Mouse (Mus musculus): Measurements from ENCODE around the gene St6galnac5. TPM values are rescaled to one million over a fixed set of nuclear protein-coding genes. Genes with fewer than 3 reads are reported as not detected.

St6galnac5 gene
- polyA plus RNA-seq (2014; fragmentation: Nextera tagmentation; extraction: Ambion mirVana), result 0.55 and 0.96 TPM in 2 replicates

DNA sequence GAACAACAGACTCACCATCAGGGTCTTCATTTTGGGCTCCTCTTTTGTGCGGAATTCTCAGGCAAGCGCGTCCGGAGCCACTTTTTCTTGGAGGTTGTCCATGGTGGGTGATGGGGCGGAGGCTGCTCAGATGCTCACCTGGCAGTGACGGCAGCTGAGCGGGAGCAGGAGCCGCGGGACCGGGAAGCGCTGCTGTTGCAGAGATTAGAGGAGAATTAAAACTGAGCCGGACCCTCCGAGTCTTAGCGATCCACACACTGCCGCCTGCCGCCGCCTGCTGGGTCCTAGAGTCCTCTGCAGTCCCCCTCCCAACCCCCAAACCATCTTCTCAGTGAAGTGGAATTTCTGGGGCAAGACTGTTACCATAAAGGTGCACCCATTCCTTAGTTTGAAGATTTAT is at the start of gene St6galnac5:
TSS of gene St6galnac5 (minus strand) at position 259 of the 400 bp plus-strand sequence.
- Histone ChIP-seq H3K4me2 (ENCODE audit: low read depth, severe bottlenecking) (peak within 1 kb of the TSS; percentile 59), H3K27me3 (ENCODE audit: control insufficient read depth, insufficient read depth, low read length) (peaks cover 26% of the 10 kb centered on the region), H3K4me3 (ENCODE audit: low read depth, low read length) (peak within 1 kb of the TSS; percentile 43), H3K27ac (replicated peaks; ENCODE audit: low read depth, low read length) (no peak within 1 kb of the TSS), H3K36me3 (ENCODE audit: control insufficient read depth, insufficient read depth, low read length) (no peaks in the 10 kb centered on the region), H3K9me3 (ENCODE audit: control insufficient read depth, low read length) (no peaks in the 10 kb centered on the region), H3K9ac (ENCODE audit: low read length) (peak within 1 kb of the TSS; percentile 36; the same call in 1 of the 2 replicates), H3K4me1 (ENCODE audit: control insufficient read depth, insufficient read depth, low read length) (no peaks in the 10 kb centered on the region)
- WGBS, result under 1% methylated on average over 17 of the region's 17 CpGs
- DNase-seq (ENCODE audit: low spot score) (peak; percentile 64), ATAC-seq (ENCODE audit: insufficient number of reproducible peaks, low FRiP score, low TSS enrichment, low read depth) (0 out of 2 replicates have a peak, but pooled peaks have one; percentile 29)

- DNase-seq (ENCODE audit: low spot score) (no peak), ATAC-seq (ENCODE audit: insufficient number of reproducible peaks, low FRiP score, low TSS enrichment, low read depth) (no peak)
- Histone ChIP-seq H3K36me3 (ENCODE audit: control insufficient read depth, insufficient read depth, low read length) (no peaks in the 10 kb centered on the region), H3K4me1 (ENCODE audit: control insufficient read depth, insufficient read depth, low read length) (no peaks in the 10 kb centered on the region), H3K27ac (replicated peaks; ENCODE audit: low read depth, low read length) (no peak overlapping the region), H3K4me3 (ENCODE audit: low read depth, low read length) (no peak overlapping the region), H3K4me2 (ENCODE audit: low read depth, severe bottlenecking) (no peak overlapping the region), H3K27me3 (ENCODE audit: control insufficient read depth, insufficient read depth, low read length) (no peaks in the 10 kb centered on the region), H3K9ac (ENCODE audit: low read length) (no peak overlapping the region), H3K9me3 (ENCODE audit: control insufficient read depth, low read length) (no peaks in the 10 kb centered on the region)
- 93% methylated on average over 5 of the region's 5 CpGs for WGBS
These were observed 48.7 kb upstream of the St6galnac5 start for GRCm38 (mm10) chr3:153030756-153031155.

- H3K9me3 ChIP-seq (ENCODE audit: control insufficient read depth, low read length), result no peaks in the 10 kb centered on the region
- H3K27me3 ChIP-seq (ENCODE audit: control insufficient read depth, insufficient read depth, low read length), result no peaks in the 10 kb centered on the region
- H3K4me2 ChIP-seq (ENCODE audit: low read depth, severe bottlenecking), result no peak overlapping the region
- no peak for ATAC-seq (ENCODE audit: insufficient number of reproducible peaks, low FRiP score, low TSS enrichment, low read depth)
- H3K36me3 ChIP-seq (ENCODE audit: control insufficient read depth, insufficient read depth, low read length), result no peaks in the 10 kb centered on the region
- H3K27ac ChIP-seq (replicated peaks; ENCODE audit: low read depth, low read length), result no peak overlapping the region
- no peak overlapping the region for H3K9ac ChIP-seq (ENCODE audit: low read length)
- H3K4me3 ChIP-seq (ENCODE audit: low read depth, low read length), result no peak overlapping the region
- 89% methylated on average over 11 of the region's 11 CpGs for WGBS
- H3K4me1 ChIP-seq (ENCODE audit: control insufficient read depth, insufficient read depth, low read length), result no peaks in the 10 kb centered on the region
- DNase-seq (ENCODE audit: low spot score), result no peak
These were observed 42.0 kb upstream of the St6galnac5 start for GRCm38 (mm10) chr3:153024016-153024415.

DNA sequence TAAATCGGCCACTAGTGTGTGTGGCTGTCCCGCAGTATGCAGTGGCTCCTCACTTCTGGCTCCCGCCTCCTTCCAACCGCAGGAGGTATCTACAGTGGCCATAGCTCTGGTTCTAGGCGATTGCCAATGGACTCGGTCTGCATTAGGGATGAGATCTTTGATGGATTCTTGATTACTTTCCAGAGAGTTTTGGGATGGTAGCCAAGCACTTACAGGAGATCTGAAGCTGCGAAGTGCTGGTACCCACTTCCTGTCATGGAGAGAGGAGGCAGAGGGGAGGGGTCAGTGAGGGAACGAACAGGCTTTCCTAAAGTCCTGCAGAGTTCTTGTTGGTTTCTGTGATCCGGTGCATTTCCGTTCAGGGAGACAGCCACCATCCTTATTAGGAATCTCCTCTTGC is 36.0 kb upstream of the St6galnac5 start:
- H3K4me2 ChIP-seq (ENCODE audit: low read depth, severe bottlenecking), result no peak overlapping the region
- ATAC-seq (ENCODE audit: insufficient number of reproducible peaks, low FRiP score, low TSS enrichment, low read depth) (no peak), DNase-seq (ENCODE audit: low spot score) (no peak)
- H3K27me3 ChIP-seq (ENCODE audit: control insufficient read depth, insufficient read depth, low read length), result no peaks in the 10 kb centered on the region
- no peak overlapping the region for H3K27ac ChIP-seq (replicated peaks; ENCODE audit: low read depth, low read length)
- WGBS, result 80% methylated on average over 10 of the region's 10 CpGs
- H3K4me3 ChIP-seq (ENCODE audit: low read depth, low read length), result no peak overlapping the region
- no peaks in the 10 kb centered on the region for H3K4me1 ChIP-seq (ENCODE audit: control insufficient read depth, insufficient read depth, low read length)
- no peak overlapping the region for H3K9ac ChIP-seq (ENCODE audit: low read length)
- H3K36me3 ChIP-seq (ENCODE audit: control insufficient read depth, insufficient read depth, low read length), result no peaks in the 10 kb centered on the region
- no peaks in the 10 kb centered on the region for H3K9me3 ChIP-seq (ENCODE audit: control insufficient read depth, low read length)

DNA sequence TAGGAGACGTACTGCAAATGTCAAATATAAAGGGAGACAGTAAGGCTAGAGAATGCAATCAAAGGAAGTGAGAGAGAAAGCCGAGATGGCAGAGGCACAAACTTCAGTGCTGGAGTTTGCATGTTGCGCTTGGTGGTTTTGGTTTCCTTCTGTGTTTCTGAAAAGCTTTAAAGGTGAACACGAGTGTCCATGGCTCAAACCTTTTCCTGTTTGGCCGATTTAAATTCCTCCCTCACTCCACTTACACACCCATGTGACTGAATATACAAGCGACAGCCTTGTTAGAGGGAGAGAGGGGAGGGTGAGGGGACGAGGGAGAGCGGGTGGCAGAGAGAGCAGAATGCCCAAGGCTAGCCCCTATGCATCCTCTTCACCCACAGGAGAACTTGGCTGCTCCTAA is 34.3 kb upstream of the St6galnac5 start:
- Histone ChIP-seq H3K27me3 (ENCODE audit: control insufficient read depth, insufficient read depth, low read length) (no peaks in the 10 kb centered on the region), H3K4me3 (ENCODE audit: low read depth, low read length) (no peak overlapping the region), H3K36me3 (ENCODE audit: control insufficient read depth, insufficient read depth, low read length) (no peaks in the 10 kb centered on the region), H3K9me3 (ENCODE audit: control insufficient read depth, low read length) (no peaks in the 10 kb centered on the region), H3K4me2 (ENCODE audit: low read depth, severe bottlenecking) (no peak overlapping the region), H3K4me1 (ENCODE audit: control insufficient read depth, insufficient read depth, low read length) (no peaks in the 10 kb centered on the region), H3K9ac (ENCODE audit: low read length) (no peak overlapping the region), H3K27ac (replicated peaks; ENCODE audit: low read depth, low read length) (no peak overlapping the region)
- WGBS, result 74% methylated on average over 8 of the region's 8 CpGs
- no peak for DNase-seq (ENCODE audit: low spot score)
- ATAC-seq (ENCODE audit: insufficient number of reproducible peaks, low FRiP score, low TSS enrichment, low read depth), result no peak

- no peak overlapping the region for H3K4me2 ChIP-seq (ENCODE audit: low read depth, severe bottlenecking)
- H3K4me3 ChIP-seq (ENCODE audit: low read depth, low read length), result no peak overlapping the region
- no peaks in the 10 kb centered on the region for H3K27me3 ChIP-seq (ENCODE audit: control insufficient read depth, insufficient read depth, low read length)
- 91% methylated on average over 6 of the region's 6 CpGs for WGBS
- no peak overlapping the region for H3K9ac ChIP-seq (ENCODE audit: low read length)
- H3K4me1 ChIP-seq (ENCODE audit: control insufficient read depth, insufficient read depth, low read length), result no peaks in the 10 kb centered on the region
- no peaks in the 10 kb centered on the region for H3K9me3 ChIP-seq (ENCODE audit: control insufficient read depth, low read length)
- no peak overlapping the region for H3K27ac ChIP-seq (replicated peaks; ENCODE audit: low read depth, low read length)
- DNase-seq (ENCODE audit: low spot score) (no peak), ATAC-seq (ENCODE audit: insufficient number of reproducible peaks, low FRiP score, low TSS enrichment, low read depth) (no peak)
- H3K36me3 ChIP-seq (ENCODE audit: control insufficient read depth, insufficient read depth, low read length), result no peaks in the 10 kb centered on the region
These were observed 24.8 kb upstream of the St6galnac5 start for GRCm38 (mm10) chr3:153006893-153007292.

GRCm38 (mm10) chr3:152998901-152999300 is 16.9 kb upstream of the St6galnac5 start:
- WGBS, result 86% methylated on average over 5 of the region's 5 CpGs
- H3K4me1 ChIP-seq (ENCODE audit: control insufficient read depth, insufficient read depth, low read length), result no peaks in the 10 kb centered on the region

DNA sequence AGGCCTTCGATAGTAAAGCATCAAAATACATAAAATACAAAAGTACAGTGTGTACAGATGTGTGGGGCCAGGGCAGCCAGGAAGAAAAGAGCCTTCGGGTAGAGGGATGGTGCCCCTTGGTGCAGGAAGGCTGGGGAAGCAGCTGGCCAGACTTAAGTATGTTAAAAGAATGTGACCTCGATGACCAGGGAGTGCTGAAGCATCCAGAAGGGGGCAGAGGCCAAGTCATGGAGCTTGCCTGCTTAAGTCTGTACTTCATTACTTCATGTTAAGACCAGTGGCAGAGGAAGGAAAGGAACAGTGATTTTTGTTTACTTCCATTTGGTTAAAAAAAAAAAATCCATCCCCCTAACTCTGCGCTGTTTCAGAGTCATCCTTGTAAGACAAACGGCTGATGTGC is 16.1 kb upstream of the St6galnac5 start:
- no peak for ATAC-seq (ENCODE audit: insufficient number of reproducible peaks, low FRiP score, low TSS enrichment, low read depth)
- Histone ChIP-seq H3K4me2 (ENCODE audit: low read depth, severe bottlenecking) (no peak overlapping the region), H3K36me3 (ENCODE audit: control insufficient read depth, insufficient read depth, low read length) (no peaks in the 10 kb centered on the region), H3K9me3 (ENCODE audit: control insufficient read depth, low read length) (no peaks in the 10 kb centered on the region), H3K4me3 (ENCODE audit: low read depth, low read length) (no peak overlapping the region), H3K27me3 (ENCODE audit: control insufficient read depth, insufficient read depth, low read length) (no peaks in the 10 kb centered on the region), H3K27ac (replicated peaks; ENCODE audit: low read depth, low read length) (no peak overlapping the region), H3K9ac (ENCODE audit: low read length) (no peak overlapping the region), H3K4me1 (ENCODE audit: control insufficient read depth, insufficient read depth, low read length) (no peaks in the 10 kb centered on the region)
- no peak for DNase-seq (ENCODE audit: low spot score)
- WGBS, result 56% methylated on average over 5 of the region's 5 CpGs

More at GRCm38 (mm10) chr3:152998901-152999300, 16.9 kb upstream of the St6galnac5 start:
- DNase-seq (ENCODE audit: low spot score), result no peak
- H3K27ac ChIP-seq (replicated peaks; ENCODE audit: low read depth, low read length), result no peak overlapping the region
- no peaks in the 10 kb centered on the region for H3K9me3 ChIP-seq (ENCODE audit: control insufficient read depth, low read length)
- H3K36me3 ChIP-seq (ENCODE audit: control insufficient read depth, insufficient read depth, low read length), result no peaks in the 10 kb centered on the region
- H3K27me3 ChIP-seq (ENCODE audit: control insufficient read depth, insufficient read depth, low read length), result no peaks in the 10 kb centered on the region
- no peak overlapping the region for H3K4me3 ChIP-seq (ENCODE audit: low read depth, low read length)
- H3K9ac ChIP-seq (ENCODE audit: low read length), result no peak overlapping the region
- ATAC-seq (ENCODE audit: insufficient number of reproducible peaks, low FRiP score, low TSS enrichment, low read depth), result no peak
- H3K4me2 ChIP-seq (ENCODE audit: low read depth, severe bottlenecking), result no peak overlapping the region

DNA sequence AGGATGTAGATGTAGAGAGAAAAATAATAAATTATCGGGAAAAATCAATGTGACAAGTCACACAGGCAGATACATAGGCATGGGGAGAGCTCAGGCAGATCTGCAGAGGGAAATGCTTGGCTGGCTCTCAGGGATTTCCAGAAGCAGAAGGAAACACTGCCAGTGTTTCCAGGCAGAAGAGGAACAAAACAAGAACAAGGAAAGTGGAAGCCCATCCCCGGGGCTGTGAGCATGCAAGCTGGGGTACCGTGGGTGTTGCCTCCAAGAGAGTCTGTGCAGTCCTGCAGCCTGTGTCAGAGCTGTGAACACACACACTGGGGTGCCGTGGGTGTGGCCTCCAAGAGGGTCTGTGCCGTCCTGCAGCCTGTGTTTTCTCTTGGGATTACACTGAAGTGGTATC is 11.6 kb upstream of the St6galnac5 start:
- Histone ChIP-seq H3K4me1 (ENCODE audit: control insufficient read depth, insufficient read depth, low read length) (no peaks in the 10 kb centered on the region), H3K9me3 (ENCODE audit: control insufficient read depth, low read length) (no peaks in the 10 kb centered on the region), H3K36me3 (ENCODE audit: control insufficient read depth, insufficient read depth, low read length) (no peaks in the 10 kb centered on the region), H3K4me3 (ENCODE audit: low read depth, low read length) (no peak overlapping the region), H3K4me2 (ENCODE audit: low read depth, severe bottlenecking) (no peak overlapping the region), H3K27me3 (ENCODE audit: control insufficient read depth, insufficient read depth, low read length) (no peaks in the 10 kb centered on the region), H3K27ac (replicated peaks; ENCODE audit: low read depth, low read length) (no peak overlapping the region), H3K9ac (ENCODE audit: low read length) (no peak overlapping the region)
- DNase-seq (ENCODE audit: low spot score) (no peak), ATAC-seq (ENCODE audit: insufficient number of reproducible peaks, low FRiP score, low TSS enrichment, low read depth) (no peak)
- 70% methylated on average over 5 of the region's 5 CpGs for WGBS

Data from limb, embryonic 11.5 days (tissue).